Mouse (Mus musculus) CH12.LX (cell line): ENCODE data around the gene Hand2. TPM values are rescaled to one million over a fixed set of nuclear protein-coding genes. Genes with fewer than 3 reads are reported as not detected.

Experiments used
- DNase-seq: peaks from one replicate; pipeline ENCODE4 v3.0.0-alpha.2; 2013; ENCODE audit errors: extremely low read depth
- H3K27ac ChIP-seq: 2 replicates; pipeline ENCODE4 v1.5.1; 2012; ENCODE audit warnings: low read depth, mild to moderate bottlenecking, control low read depth, moderate library complexity; ENCODE audit not compliant: insufficient read depth
- H3K27me3 ChIP-seq: replicated peaks from 2 replicates; pipeline ENCODE3; 2012; ENCODE audit warnings: inconsistent platforms
- H3K36me3 ChIP-seq, 2 experiments: replicated peaks in 1 of 2; 2 replicates each; pipeline versions ENCODE3 to v1.6.1; 2012; ENCODE audit warnings: inconsistent platforms in 1 of 2, low read length in 1 of 2, mild to moderate bottlenecking in 1 of 2, mixed read lengths in 1 of 2, moderate library complexity in 1 of 2; ENCODE audit not compliant: control insufficient read depth in 1 of 2, insufficient read depth in 1 of 2
- H3K4me1 ChIP-seq, 2 experiments: 2 replicates each; pipeline ENCODE4 v1.6.1; 2012; ENCODE audit warnings: inconsistent platforms in 1 of 2, moderate library complexity in 1 of 2; ENCODE audit not compliant: insufficient read depth in 2 of 2, control insufficient read depth in 1 of 2
- H3K4me2 ChIP-seq: 2 replicates; pipeline ENCODE4 v1.6.1; 2012; ENCODE audit warnings: low read depth, mild to moderate bottlenecking, control low read depth; ENCODE audit not compliant: poor library complexity, insufficient read depth, severe bottlenecking
- H3K4me3 ChIP-seq, 3 experiments: fragments of 150-350 bp in 1 of 3; sonication (generic) in 1 of 3; replicated peaks in 1 of 3; 2 replicates each; pipeline versions ENCODE3 to v1.5.1; 2011 to 2012; ENCODE audit warnings: low read depth in 2 of 3, low read length in 2 of 3, mild to moderate bottlenecking in 2 of 3, moderate library complexity in 2 of 3, control low read depth in 1 of 3, improper control_type of control experiment in 1 of 3, inconsistent platforms in 1 of 3, mixed read lengths in 1 of 3; ENCODE audit not compliant: poor library complexity in 1 of 3
- H3K79me2 ChIP-seq: replicated peaks from 2 replicates; pipeline ENCODE4 v1.6.1; 2012; ENCODE audit warnings: mild to moderate bottlenecking, moderate library complexity; ENCODE audit not compliant: control insufficient read depth, poor library complexity, insufficient read depth, severe bottlenecking; ENCODE audit errors: extremely low read depth
- H3K9ac ChIP-seq: 2 replicates; pipeline ENCODE4 v1.6.1; 2012; ENCODE audit warnings: low read depth, mild to moderate bottlenecking, control low read depth, moderate library complexity; ENCODE audit not compliant: insufficient read depth
- H3K9me3 ChIP-seq: replicated peaks from 2 replicates; pipeline ENCODE3; 2012; ENCODE audit warnings: low read length, inconsistent platforms, mixed read lengths
- BHLHE40 ChIP-seq: IDR thresholded peaks from 2 replicates; pipeline ENCODE4 v1.6.1; 2011; ENCODE audit warnings: mild to moderate bottlenecking, low read depth, low read length, improper control_type of control experiment
- CHD1 ChIP-seq: IDR thresholded peaks from 2 replicates; pipeline ENCODE4 v1.6.1; 2012; ENCODE audit warnings: low read depth, low read length, improper control_type of control experiment, inconsistent platforms
- CTCF ChIP-seq, 2 experiments: IDR thresholded peaks in 1 of 2; conservative IDR thresholded peaks in 1 of 2; 2 replicates each; pipeline ENCODE4 v1.5.1; 2011 to 2012; ENCODE audit warnings: low read depth in 2 of 2, low read length in 2 of 2, improper control_type of control experiment in 1 of 2, inconsistent platforms in 1 of 2, mild to moderate bottlenecking in 1 of 2, moderate library complexity in 1 of 2
- E2F4 ChIP-seq: IDR thresholded peaks from 2 replicates; pipeline ENCODE4 v1.6.1; 2011; ENCODE audit warnings: low read depth, low read length, improper control_type of control experiment; ENCODE audit not compliant: insufficient replicate concordance
- ELF1 ChIP-seq: IDR thresholded peaks from 2 replicates; pipeline ENCODE4 v1.6.1; 2014; ENCODE audit warnings: low read depth, mild to moderate bottlenecking, inconsistent platforms, low read length, improper control_type of control experiment
- HCFC1 ChIP-seq: IDR thresholded peaks from 2 replicates; pipeline ENCODE4 v1.6.1; 2012; ENCODE audit warnings: low read depth, mild to moderate bottlenecking, inconsistent platforms, low read length, improper control_type of control experiment
- JUND ChIP-seq: conservative IDR thresholded peaks from 2 replicates; pipeline ENCODE4 v1.6.1; 2011; ENCODE audit warnings: low read depth, low read length, improper control_type of control experiment
- MAFK ChIP-seq: IDR thresholded peaks from 2 replicates; pipeline ENCODE4 v1.6.1; 2011; ENCODE audit warnings: low read length, improper control_type of control experiment; ENCODE audit not compliant: insufficient replicate concordance
- MAZ ChIP-seq: IDR thresholded peaks from 2 replicates; pipeline ENCODE4 v1.6.1; 2012; ENCODE audit warnings: low read depth, mild to moderate bottlenecking, inconsistent platforms, low read length, improper control_type of control experiment, moderate library complexity
- MYC ChIP-seq: IDR thresholded peaks from 2 replicates; pipeline ENCODE4 v1.6.1; 2011; ENCODE audit warnings: low read depth, mild to moderate bottlenecking, improper control_type of control experiment, low read length
- NELFE ChIP-seq: IDR thresholded peaks from 2 replicates; pipeline ENCODE4 v1.6.1; 2011; ENCODE audit warnings: low read depth, low read length, improper control_type of control experiment
- NRF1 ChIP-seq: IDR thresholded peaks from 2 replicates; pipeline ENCODE4 v1.6.1; 2014; ENCODE audit warnings: low read depth, mild to moderate bottlenecking, inconsistent platforms, low read length, improper control_type of control experiment, moderate library complexity
- PAX5 ChIP-seq: IDR thresholded peaks from 2 replicates; pipeline ENCODE4 v1.6.1; 2012; ENCODE audit warnings: low read length, inconsistent platforms, mixed read lengths
- SIN3A ChIP-seq: IDR thresholded peaks from 2 replicates; pipeline ENCODE4 v1.6.1; 2012; ENCODE audit warnings: low read length, improper control_type of control experiment, inconsistent platforms
- SMC3 ChIP-seq: IDR thresholded peaks from 2 replicates; pipeline ENCODE4 v1.6.1; 2011; ENCODE audit warnings: low read depth, low read length, improper control_type of control experiment
- TBP ChIP-seq: conservative IDR thresholded peaks from 2 replicates; pipeline ENCODE4 v1.6.1; 2011; ENCODE audit warnings: low read depth, low read length, improper control_type of control experiment
- TCF12 ChIP-seq: IDR thresholded peaks from 2 replicates; pipeline ENCODE4 v1.6.1; 2014; ENCODE audit warnings: low read depth, mild to moderate bottlenecking, inconsistent platforms, low read length, improper control_type of control experiment
- USF1 ChIP-seq: IDR thresholded peaks from 2 replicates; pipeline ENCODE4 v1.6.1; 2014; ENCODE audit warnings: low read depth, mild to moderate bottlenecking, inconsistent platforms, low read length, improper control_type of control experiment
- ZKSCAN1 ChIP-seq: IDR thresholded peaks from 2 replicates; pipeline ENCODE4 v1.6.1; 2012; ENCODE audit warnings: low read depth, inconsistent platforms, low read length, improper control_type of control experiment, borderline replicate concordance
- ZMIZ1 ChIP-seq: IDR thresholded peaks from 2 replicates; pipeline ENCODE4 v1.6.1; 2012; ENCODE audit warnings: low read depth, mild to moderate bottlenecking, inconsistent platforms, low read length, improper control_type of control experiment
- dilution Hi-C: fragments of 300-500 bp; cut with MboI; formaldehyde crosslinking; loops from 2 replicates; pipeline ENCODE4 v1.14.3; 2020; ENCODE audit warnings: low sequenced_read_pairs; ENCODE audit not compliant: extremely low pct_unique_long_range_greater_than_20kb, extremely low pct_ligation_motif_present
- in situ Hi-C: fragments of 300-500 bp; cut with MboI; formaldehyde crosslinking; loops from 3 replicates; pipeline ENCODE4 v1.14.3; 2019; ENCODE audit warnings: low sequenced_read_pairs, low pct_ligation_motif_present, low pct_unique_long_range_greater_than_20kb, mixed read lengths
- polyA plus RNA-seq: library from polyadenylated mRNA; unstranded; fragments of >175 nt; gene quantifications from 2 replicates; pipeline ENCODE4 v1.2.1, GENCODE M21; 2012; ENCODE audit warnings: low read depth; ENCODE audit not compliant: insufficient read length
- total RNA-seq, 2 experiments: library from RNA; depleted of rRNA; stranded (reverse); fragments of 300-350 nt in 1 of 2; fragments of >200 nt in 1 of 2; gene quantifications; 2 replicates each; pipeline ENCODE4 v1.2.3; 2012 to 2014

Hand2 gene
- total and polyA plus RNA-seq, 3 experiments = not detected

DNA sequence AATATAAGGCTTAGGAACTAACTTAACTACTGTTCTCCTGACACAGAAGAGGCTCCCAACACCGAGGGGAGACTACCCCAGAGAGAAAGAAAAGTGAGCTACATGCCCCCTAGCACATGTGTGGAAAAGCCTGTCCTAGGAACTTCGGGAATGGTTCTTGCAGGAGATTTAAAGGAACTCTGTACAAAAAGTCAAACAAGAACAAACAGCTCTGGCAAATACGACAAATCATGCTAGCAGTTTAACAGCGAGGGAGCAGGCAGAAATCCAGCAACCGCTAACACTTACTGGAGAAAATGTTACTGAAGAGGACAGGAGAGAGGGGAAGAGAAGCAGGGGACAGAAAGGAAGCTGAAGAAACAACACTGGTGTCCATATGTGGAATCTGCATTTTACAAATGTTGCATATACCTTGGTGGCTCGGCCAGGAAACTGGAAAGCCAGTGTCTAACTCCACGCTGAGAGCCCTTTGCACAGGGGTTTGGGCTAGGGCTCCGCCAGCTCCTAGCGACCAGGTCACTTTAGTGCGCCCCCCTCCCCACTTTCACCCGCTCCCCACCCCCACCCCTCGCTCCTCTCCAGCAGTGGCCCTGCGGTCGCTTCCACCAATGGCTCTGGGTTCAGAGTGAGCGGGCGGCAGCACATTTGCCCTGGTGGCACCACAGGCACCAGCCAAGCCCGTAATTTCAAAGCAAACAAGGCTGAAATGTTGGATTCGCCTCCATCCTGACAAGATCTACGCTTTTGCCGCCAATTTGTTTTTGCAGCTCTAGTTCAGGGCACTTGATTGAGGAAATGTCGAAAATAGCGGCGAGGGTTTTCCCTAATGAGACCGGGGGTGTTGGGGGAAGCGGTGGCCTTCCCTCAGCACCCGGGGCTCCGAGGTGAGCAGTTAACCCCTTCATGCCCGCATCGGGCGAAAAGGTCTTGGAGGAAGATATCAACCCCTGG, 8.5 kb upstream of the Hand2 start:
- Histone ChIP-seq H3K4me1 (peaks cover 0 to 11% of the 10 kb centered on the region in 2 experiments; a peak in 1 of 4 replicates), H3K4me3 (peak overlapping the region in 1 of 3 experiments; percentile 48), H3K4me2 (peak overlapping the region; percentile 32), H3K9me3 (no peaks in the 10 kb centered on the region), H3K27ac (peak overlapping the region; percentile 24; the same call in 1 of the 2 replicates), H3K36me3 (no peaks in the 10 kb centered on the region), H3K9ac (peak overlapping the region; percentile 12; the same call in 1 of the 2 replicates), H3K27me3 (no peaks in the 10 kb centered on the region), H3K79me2 (no peaks in the 10 kb centered on the region)
- no peak for DNase-seq
- TF ChIP-seq JUND = no peak
- no peak for TF ChIP-seq CHD1
- no peak for TF ChIP-seq SMC3
- TF ChIP-seq NELFE = no peak
- no peak for TF ChIP-seq TBP
- TF ChIP-seq BHLHE40 = no peak
- TF ChIP-seq NRF1 = no peak
- TF ChIP-seq USF1 = no peak
- no peak for TF ChIP-seq MAFK
- no peak for TF ChIP-seq CTCF (conservative IDR thresholded peaks at IDR 0.05 in 1 of 2, IDR thresholded peaks at IDR 0.05 in 1 of 2; ENCODE audit: low read depth in 2 of 2, low read length in 2 of 2)
- TF ChIP-seq ELF1 = no peak
- TF ChIP-seq MYC = no peak
- no peak for TF ChIP-seq TCF12
- no peak for TF ChIP-seq E2F4
- TF ChIP-seq PAX5 = no peak
- TF ChIP-seq SIN3A = no peak
- TF ChIP-seq MAZ = no peak
- TF ChIP-seq ZMIZ1 = no peak
- dilution Hi-C loops = no loop called here
- in situ Hi-C loops = no loop called here

DNA sequence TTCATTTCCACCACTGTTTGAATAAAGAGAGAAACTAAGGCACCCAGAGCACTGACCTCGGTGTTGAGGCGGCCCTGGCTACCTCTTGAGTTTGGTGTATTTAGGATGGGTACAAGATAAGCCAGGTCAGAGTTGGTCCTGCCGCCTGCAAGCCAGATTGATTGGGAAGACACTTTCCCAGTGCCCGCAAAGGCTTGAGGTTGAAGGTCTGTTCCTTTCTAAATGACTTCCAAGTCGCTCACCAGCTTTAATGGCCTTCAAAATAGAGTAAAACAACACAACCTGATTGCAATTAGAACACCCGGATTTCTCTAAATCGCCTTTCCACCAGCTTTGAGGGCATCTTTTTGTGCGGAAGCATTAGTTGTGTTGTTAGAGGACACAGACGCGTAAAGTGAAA, 7.2 kb upstream of the Hand2 start:
- Histone ChIP-seq H3K79me2 (no peaks in the 10 kb centered on the region), H3K4me1 (peaks cover 0 to 11% of the 10 kb centered on the region in 2 experiments; a peak in 1 of 4 replicates), H3K4me3 (no peak overlapping the region), H3K9me3 (no peaks in the 10 kb centered on the region), H3K27ac (no peak overlapping the region), H3K9ac (no peak overlapping the region), H3K4me2 (no peak overlapping the region), H3K36me3 (no peaks in the 10 kb centered on the region), H3K27me3 (no peaks in the 10 kb centered on the region)
- DNase-seq = no peak
- in situ Hi-C loops (no loop called here), dilution Hi-C loops (no loop called here)
- no peak for TF ChIP-seq HCFC1
- TF ChIP-seq ZKSCAN1 = no peak
- no peak for TF ChIP-seq PAX5
